Mouse (Mus musculus): ENCODE measurements around the gene Exosc5. TPM values are rescaled to one million over a fixed set of nuclear protein-coding genes. Genes with fewer than 3 reads are reported as not detected.

The Exosc5 gene
- polyA plus RNA-seq, 1 experiment = 55.4 TPM

- WGBS = 83% methylated on average over 12 of the region's 12 CpGs
- DNase-seq (ENCODE audit: low read depth, low spot score) = no peak
These were observed 41.8 kb downstream of the Exosc5 start for GRCm38 (mm10) chr7:25700732-25701131.

GRCm38 (mm10) chr7:25702350-25702749 lies 43.4 kb downstream of the Exosc5 start:
- DNase-seq (ENCODE audit: low read depth, low spot score) = no peak
- 93% methylated on average over 2 of the region's 2 CpGs for WGBS

- WGBS = 61% methylated on average over 10 of the region's 10 CpGs
- DNase-seq (ENCODE audit: low read depth, low spot score) = no peak
These were observed 45.0 kb downstream of the Exosc5 start for GRCm38 (mm10) chr7:25703793-25704494.

GRCm38 (mm10) chr7:25704716-25705364 lies 45.9 kb downstream of the Exosc5 start:
- WGBS = 27% methylated on average over 37 of the region's 37 CpGs
- DNase-seq (ENCODE audit: low read depth, low spot score) = no peak

- WGBS = 36% methylated on average over 6 of the region's 6 CpGs
- no peak for DNase-seq (ENCODE audit: low read depth, low spot score)
These were observed 46.9 kb downstream of the Exosc5 start for GRCm38 (mm10) chr7:25705801-25706251.

- 70% methylated on average over 7 of the region's 7 CpGs for WGBS
- DNase-seq (ENCODE audit: low read depth, low spot score) = no peak
These were observed 47.7 kb downstream of the Exosc5 start for GRCm38 (mm10) chr7:25706578-25707170.

GRCm38 (mm10) chr7:25707581-25708292 lies 48.8 kb downstream of the Exosc5 start:
- no peak for DNase-seq (ENCODE audit: low read depth, low spot score)
- WGBS = 58% methylated on average over 15 of the region's 15 CpGs

GRCm38 (mm10) chr7:25709961-25710360 lies 51.0 kb downstream of the Exosc5 start:
- WGBS = 19% methylated on average over 12 of the region's 12 CpGs
- DNase-seq (ENCODE audit: low read depth, low spot score) = no peak

GRCm38 (mm10) chr7:25710519-25711130 lies 51.7 kb downstream of the Exosc5 start:
- 22% methylated on average over 7 of the region's 7 CpGs for WGBS
- DNase-seq (ENCODE audit: low read depth, low spot score) = no peak

- no peak for DNase-seq (ENCODE audit: low read depth, low spot score)
These were observed 52.2 kb downstream of the Exosc5 start for GRCm38 (mm10) chr7:25711165-25711564.

GRCm38 (mm10) chr7:25711731-25712197 lies 52.8 kb downstream of the Exosc5 start:
- 34% methylated on average over 7 of the region's 7 CpGs for WGBS
- DNase-seq (ENCODE audit: low read depth, low spot score) = no peak

More at GRCm38 (mm10) chr7:25711165-25711564, 52.2 kb downstream of the Exosc5 start:
- WGBS = 68% methylated on average over 5 of the region's 5 CpGs

- WGBS = 91% methylated on average over 9 of the region's 9 CpGs
- no peak for DNase-seq (ENCODE audit: low read depth, low spot score)
These were observed 53.8 kb downstream of the Exosc5 start for GRCm38 (mm10) chr7:25712801-25713200.

GRCm38 (mm10) chr7:25714581-25714980 lies 55.6 kb downstream of the Exosc5 start:
- 89% methylated on average over 8 of the region's 8 CpGs for WGBS
- no peak for DNase-seq (ENCODE audit: low read depth, low spot score)

- no peak for DNase-seq (ENCODE audit: low read depth, low spot score)
- 96% methylated on average over 22 of the region's 22 CpGs for WGBS
These were observed 56.8 kb downstream of the Exosc5 start for GRCm38 (mm10) chr7:25715731-25716271.

- WGBS = 82% methylated on average over 3 of the region's 3 CpGs
- no peak for DNase-seq (ENCODE audit: low read depth, low spot score)
These were observed 58.5 kb downstream of the Exosc5 start for GRCm38 (mm10) chr7:25717478-25717877.

GRCm38 (mm10) chr7:25718788-25719417 lies 59.9 kb downstream of the Exosc5 start, which contains the start of gene Ccdc97:
TSS of gene Ccdc97 (minus strand) at chr7:25719088.
- WGBS = 4% methylated on average over 32 of the region's 32 CpGs
- peak; percentile 94 for DNase-seq (ENCODE audit: low read depth, low spot score)

GRCm38 (mm10) chr7:25719761-25720610 lies 61.0 kb downstream of the Exosc5 start:
- no peak for DNase-seq (ENCODE audit: low read depth, low spot score)
- 52% methylated on average over 10 of the region's 10 CpGs for WGBS

GRCm38 (mm10) chr7:25720760-25721159 lies 61.8 kb downstream of the Exosc5 start:
- 71% methylated on average over 5 of the region's 5 CpGs for WGBS
- DNase-seq (ENCODE audit: low read depth, low spot score) = no peak

All from large intestine, adult 2 months (tissue).